Mouse (Mus musculus): ENCODE measurements around the gene Prkci.

DNA sequence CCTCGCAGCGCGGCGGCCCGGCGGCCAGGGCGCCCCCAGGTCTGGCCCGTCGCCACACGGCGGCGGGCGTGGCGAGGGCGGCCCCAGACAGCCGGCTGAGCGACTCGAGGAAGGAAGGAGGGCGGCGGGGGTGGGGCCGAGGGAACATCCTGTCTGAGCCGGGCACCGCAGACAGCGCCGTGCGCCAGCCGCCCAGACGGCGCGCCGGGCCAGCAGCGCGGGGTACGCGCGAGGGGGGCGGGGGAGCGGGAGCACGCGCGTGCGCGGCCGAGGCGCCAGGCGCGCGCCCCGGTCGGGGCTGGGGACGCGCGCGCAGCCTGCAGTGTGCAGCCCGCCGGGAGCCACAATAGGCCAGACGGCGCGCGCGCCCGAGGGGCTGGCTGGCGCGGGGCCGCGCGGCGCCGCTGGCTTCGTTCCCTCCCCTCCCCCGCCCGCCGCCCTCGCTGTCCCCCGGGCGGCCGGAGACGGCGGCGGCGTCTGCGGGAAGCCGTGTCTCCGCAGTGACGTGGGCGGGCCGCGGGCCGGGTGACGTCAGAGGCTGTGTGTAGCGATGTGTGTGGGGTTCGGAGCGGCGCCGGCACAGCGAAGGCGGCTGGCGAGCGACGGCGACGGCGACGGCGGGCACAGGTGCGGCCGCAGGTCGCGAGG is 99.1 kb downstream of the Prkci start, which contains the start of gene Skil:
- TF ChIP-seq CTCF (IDR thresholded peaks at IDR 0.05; ENCODE audit: borderline replicate concordance, insufficient read depth, low read depth, low read length): no peak
- TF ChIP-seq POLR2A (IDR thresholded peaks at IDR 0.05; ENCODE audit: borderline replicate concordance, insufficient read depth, low read length): no peak
